Mouse (Mus musculus) cerebellum, adult 2 months (tissue): ENCODE results near the gene Ubp1.

Source experiments
- CTCF ChIP-seq: fragments of 200-500 bp; IDR thresholded peaks from 2 replicates; pipeline ENCODE4 v1.5.1; 2011; ENCODE audit warnings: low read depth, mild to moderate bottlenecking, control low read depth, low read length, moderate library complexity, borderline replicate concordance; ENCODE audit not compliant: insufficient read depth
- POLR2A ChIP-seq: fragments of 200-500 bp; IDR thresholded peaks from 2 replicates; pipeline ENCODE4 v1.6.1; 2011; ENCODE audit warnings: low read length, control low read depth, borderline replicate concordance; ENCODE audit not compliant: insufficient read depth

DNA sequence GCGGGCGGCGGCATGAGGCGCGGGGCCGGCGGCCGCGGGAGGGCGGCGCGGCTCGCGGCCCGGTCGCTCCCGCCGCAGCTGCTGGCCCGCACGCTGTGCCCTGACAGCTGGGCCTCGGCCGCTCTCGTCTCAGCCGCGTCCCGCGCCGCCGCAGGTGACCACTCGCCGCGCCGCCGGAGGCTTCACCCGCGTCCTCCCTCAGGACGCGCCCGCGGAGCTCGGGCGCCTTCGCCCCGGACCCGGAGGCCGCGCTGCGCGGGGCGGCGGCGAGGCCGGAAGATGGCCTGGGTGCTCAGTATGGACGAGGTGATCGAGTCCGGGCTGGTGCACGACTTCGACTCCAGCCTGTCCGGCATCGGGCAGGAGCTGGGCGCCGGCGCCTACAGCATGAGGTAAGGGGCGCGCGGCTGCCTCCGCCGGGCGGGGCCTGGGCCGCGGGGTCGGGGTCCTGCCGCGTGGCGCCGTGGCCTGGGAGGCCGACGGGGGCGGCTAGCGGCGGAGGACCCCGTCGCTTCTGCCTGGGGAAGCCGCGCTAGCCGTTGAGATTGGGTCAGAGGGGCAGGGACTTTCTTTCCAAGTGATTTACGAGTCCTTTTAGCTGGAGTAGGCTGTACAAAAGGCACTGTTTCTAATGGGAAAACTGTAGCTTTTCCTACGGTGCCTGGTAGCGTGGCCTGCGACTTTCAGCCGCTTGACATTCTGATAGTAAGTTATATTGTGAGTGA, 803 bp downstream of the Ubp1 start:
- TF ChIP-seq CTCF (no peak), POLR2A (no peak)
